ENCODE assay signal across 8 mouse cellular contexts in genomic region chr2:144527821-144528174, GRCm38 (mm10). TPM values are rescaled to one million over a fixed set of nuclear protein-coding genes. Genes with fewer than 3 reads are reported as not detected.
A peak's percentile ranks its signal among the peaks of the same experiment; 100 is the strongest.
DNase-seq lines count a peak whose midpoint lies in the region; ATAC-seq and TF ChIP-seq lines count a peak whose summit lies in the region.

No protein-coding gene starts in this region.

- no peaks in the 10 kb centered on the region for H3K9me3 ChIP-seq in hindbrain, embryonic 15.5 days
- H3K9me3 ChIP-seq in midbrain, embryonic 13.5 days: no peaks in the 10 kb centered on the region

- ATAC-seq in hindbrain, embryonic 15.5 days (ENCODE audit: low FRiP score, low read depth): peak; percentile 60; the same call in 1 of the 2 replicates
- peak; percentile 71 for ATAC-seq in midbrain, embryonic 13.5 days

- peaks cover 2% of the 10 kb centered on the region; the same call in 1 of the 2 replicates for H3K4me1 ChIP-seq in kidney, adult 2 months (ENCODE audit: control insufficient read depth, insufficient read depth, low read length)
- H3K4me1 ChIP-seq in bone marrow macrophage, adult 2 months (ENCODE audit: control insufficient read depth, insufficient read depth, low read length): peaks cover 7% of the 10 kb centered on the region
- H3K4me1 ChIP-seq in hindbrain, embryonic 15.5 days (replicated peaks): peaks cover 28% of the 10 kb centered on the region
- H3K4me1 ChIP-seq in midbrain, embryonic 13.5 days (replicated peaks): peaks cover 29% of the 10 kb centered on the region

- DNase-seq in kidney, adult 2 months: no peak
- no peak for DNase-seq in kidney, postnatal 25 days
- DNase-seq in T-cell, adult 2 months (ENCODE audit: low spot score): no peak
- no peak for DNase-seq in layer of hippocampus, postnatal 36 days
- DNase-seq in cerebellum, adult 9-10 months: no peak

- H3K4me2 ChIP-seq in hindbrain, embryonic 15.5 days: peak overlapping the region; percentile 92
- H3K4me2 ChIP-seq in midbrain, embryonic 13.5 days (replicated peaks): peak overlapping the region; percentile 68

- TF ChIP-seq POLR2A in kidney, adult 2 months (IDR thresholded peaks at IDR 0.05; ENCODE audit: low read depth, low read length): no peak
- TF ChIP-seq POLR2A in bone marrow macrophage, adult 2 months (IDR thresholded peaks at IDR 0.05; ENCODE audit: borderline replicate concordance, low read depth, low read length): no peak

- H3K27ac ChIP-seq in kidney, adult 2 months (ENCODE audit: insufficient read depth, low read depth, low read length): peak overlapping the region; percentile 90
- H3K27ac ChIP-seq in bone marrow macrophage, adult 2 months (ENCODE audit: insufficient read depth, low read depth, low read length): peak overlapping the region; percentile 89
- peak overlapping the region; percentile 99 for H3K27ac ChIP-seq in hindbrain, embryonic 15.5 days (replicated peaks)
- peak overlapping the region; percentile 95 for H3K27ac ChIP-seq in midbrain, embryonic 13.5 days

- peak overlapping the region; percentile 86 for H3K9ac ChIP-seq in hindbrain, embryonic 15.5 days
- H3K9ac ChIP-seq in midbrain, embryonic 13.5 days (replicated peaks): peak overlapping the region; percentile 86

- H3K4me3 ChIP-seq in kidney, adult 2 months (ENCODE audit: insufficient read depth, low read depth, low read length): peak overlapping the region; percentile 88
- H3K4me3 ChIP-seq in bone marrow macrophage, adult 2 months (ENCODE audit: insufficient read depth, low read length): peak overlapping the region; percentile 81
- H3K4me3 ChIP-seq in hindbrain, embryonic 15.5 days: peak overlapping the region; percentile 93
- peak overlapping the region; percentile 96 for H3K4me3 ChIP-seq in midbrain, embryonic 13.5 days (replicated peaks)

- no peaks in the 10 kb centered on the region for H3K27me3 ChIP-seq in kidney, adult 2 months (replicated peaks; ENCODE audit: control insufficient read depth, insufficient read depth, low read length)
- no peaks in the 10 kb centered on the region for H3K27me3 ChIP-seq in hindbrain, embryonic 15.5 days
- H3K27me3 ChIP-seq in midbrain, embryonic 13.5 days: peaks cover 6% of the 10 kb centered on the region; the same call in 1 of the 2 replicates

- peaks cover 2% of the 10 kb centered on the region; the same call in 1 of the 2 replicates for H3K36me3 ChIP-seq in kidney, adult 2 months (ENCODE audit: control insufficient read depth, insufficient read depth, low read length)
- peaks cover 9% of the 10 kb centered on the region; the same call in 1 of the 2 replicates for H3K36me3 ChIP-seq in hindbrain, embryonic 15.5 days
- peaks cover 15% of the 10 kb centered on the region for H3K36me3 ChIP-seq in midbrain, embryonic 13.5 days

- TF ChIP-seq CTCF in kidney, adult 2 months (conservative IDR thresholded peaks at IDR 0.05; ENCODE audit: insufficient read depth, insufficient read length, low read depth, low read length): no peak
- TF ChIP-seq CTCF in bone marrow macrophage, adult 2 months (IDR thresholded peaks at IDR 0.05; ENCODE audit: low read depth, low read length): no peak

- under 1% methylated on average over 25 of the region's 25 CpGs for WGBS in kidney, adult 2 months
- under 1% methylated on average over 25 of the region's 25 CpGs for WGBS in hindbrain, embryonic 15.5 days
- WGBS in midbrain, embryonic 13.5 days: under 1% methylated on average over 25 of the region's 25 CpGs

RNA-seq across cellular contexts. Expression of gene Polr3f, which starts 0.3 kb away (rescaled TPM):
- polyA plus RNA-seq in kidney, adult 2 months (2012; rRNA removed): 7.5 and 8.3 TPM in 2 replicates
- polyA plus RNA-seq in bone marrow macrophage, adult 2 months (2012; ENCODE audit: insufficient read depth, insufficient read length, missing spikeins): 13.6 and 15.0 TPM in 2 replicates
- 25.1 and 26.1 TPM in 2 replicates for polyA plus RNA-seq in hindbrain, embryonic 15.5 days (2015; fragmentation: Nextera tagmentation; extraction: Ambion mirVana)
- polyA plus RNA-seq in midbrain, embryonic 13.5 days (2015; fragmentation: Nextera tagmentation; extraction: Ambion mirVana): 32.6 and 33.0 TPM in 2 replicates
- 10 to 100 TPM; 26.9 to 31.8 TPM for total RNA-seq in layer of hippocampus, postnatal 36 days (2021)

RNA-seq across cellular contexts. Expression of gene Dzank1, which starts 0.6 kb away (rescaled TPM):
- 1.6 TPM in 2 replicates for polyA plus RNA-seq in kidney, adult 2 months (2012; rRNA removed)
- polyA plus RNA-seq in bone marrow macrophage, adult 2 months (2012; ENCODE audit: insufficient read depth, insufficient read length, missing spikeins): 1.1 and 1.4 TPM in 2 replicates
- polyA plus RNA-seq in hindbrain, embryonic 15.5 days (2015; fragmentation: Nextera tagmentation; extraction: Ambion mirVana): 15.9 and 18.1 TPM in 2 replicates
- polyA plus RNA-seq in midbrain, embryonic 13.5 days (2015; fragmentation: Nextera tagmentation; extraction: Ambion mirVana): 10.0 and 11.1 TPM in 2 replicates
- 100 to 1,000 TPM; 130 to 132 TPM for total RNA-seq in layer of hippocampus, postnatal 36 days (2021)

RNA-seq across cellular contexts. Expression of gene Rbbp9, which starts 22.9 kb away (rescaled TPM):
- polyA plus RNA-seq in kidney, adult 2 months (2012; rRNA removed): 31.2 and 31.7 TPM in 2 replicates
- polyA plus RNA-seq in bone marrow macrophage, adult 2 months (2012; ENCODE audit: insufficient read depth, insufficient read length, missing spikeins): 21.9 and 24.9 TPM in 2 replicates
- polyA plus RNA-seq in hindbrain, embryonic 15.5 days (2015; fragmentation: Nextera tagmentation; extraction: Ambion mirVana): 50.6 and 51.5 TPM in 2 replicates
- 63.3 and 65.4 TPM in 2 replicates for polyA plus RNA-seq in midbrain, embryonic 13.5 days (2015; fragmentation: Nextera tagmentation; extraction: Ambion mirVana)
- total RNA-seq in layer of hippocampus, postnatal 36 days (2021): 10 to 100 TPM; 30.0 to 31.9 TPM

RNA-seq across cellular contexts. Expression of gene Sec23b, which starts 28.2 kb away (rescaled TPM):
- polyA plus RNA-seq in kidney, adult 2 months (2012; rRNA removed): 70.4 and 77.3 TPM in 2 replicates
- polyA plus RNA-seq in bone marrow macrophage, adult 2 months (2012; ENCODE audit: insufficient read depth, insufficient read length, missing spikeins): 36.5 and 39.7 TPM in 2 replicates
- polyA plus RNA-seq in hindbrain, embryonic 15.5 days (2015; fragmentation: Nextera tagmentation; extraction: Ambion mirVana): 63.3 and 68.5 TPM in 2 replicates
- 81.1 and 88.0 TPM in 2 replicates for polyA plus RNA-seq in midbrain, embryonic 13.5 days (2015; fragmentation: Nextera tagmentation; extraction: Ambion mirVana)
- total RNA-seq in layer of hippocampus, postnatal 36 days (2021): 10 to 100 TPM; 46.4 to 50.0 TPM
